Mouse (Mus musculus) small intestine, adult 2 months (tissue): ENCODE results near the gene Prmt8. TPM values are rescaled to one million over a fixed set of nuclear protein-coding genes. Genes with fewer than 3 reads are reported as not detected.

Experiments used
- H3K27ac ChIP-seq: fragments of 200-500 bp; 2 replicates; pipeline ENCODE4 v1.5.1; 2012; ENCODE audit warnings: low read depth, low read length, control low read depth, inconsistent platforms; ENCODE audit not compliant: insufficient read depth
- H3K27me3 ChIP-seq: fragments of 200-500 bp; 2 replicates; pipeline ENCODE4 v1.6.1; 2012; ENCODE audit warnings: mild to moderate bottlenecking, moderate library complexity, low read length, inconsistent platforms; ENCODE audit not compliant: control insufficient read depth, insufficient read depth
- H3K36me3 ChIP-seq: fragments of 200-500 bp; 2 replicates; pipeline ENCODE4 v1.6.1; 2012; ENCODE audit warnings: mild to moderate bottlenecking, low read length, control low read depth, inconsistent platforms; ENCODE audit not compliant: control insufficient read depth, insufficient read depth
- H3K4me1 ChIP-seq: fragments of 200-500 bp; 2 replicates; pipeline ENCODE4 v1.6.1; 2012; ENCODE audit warnings: low read length, inconsistent platforms, mixed read lengths; ENCODE audit not compliant: control insufficient read depth, insufficient read depth, insufficient read length
- H3K4me3 ChIP-seq: fragments of 200-500 bp; 2 replicates; pipeline ENCODE4 v1.5.1; 2012; ENCODE audit warnings: low read depth, mild to moderate bottlenecking, control low read depth, inconsistent platforms, low read length, moderate library complexity
- CTCF ChIP-seq: fragments of 200-500 bp; IDR thresholded peaks from 2 replicates; pipeline ENCODE4 v1.5.1; 2012; ENCODE audit warnings: low read depth, mild to moderate bottlenecking, control low read depth, inconsistent platforms, low read length, moderate library complexity, mixed read lengths; ENCODE audit not compliant: insufficient replicate concordance, insufficient read length; ENCODE audit errors: extremely low read depth
- POLR2A ChIP-seq: fragments of 200-500 bp; IDR thresholded peaks from 2 replicates; pipeline ENCODE4 v1.6.1; 2012; ENCODE audit warnings: low read depth, mild to moderate bottlenecking, control low read depth, inconsistent platforms, low read length, moderate library complexity
- WGBS: fragments of 180-500 bp; shearing (Covaris S2); methylation state at CpG from one replicate; pipeline ENCODE4 v1.1.7; 2018; 5-methylcytosine and 5-hydroxymethylcytosine counted together
- polyA plus RNA-seq: library from polyadenylated mRNA; depleted of rRNA; stranded (reverse); fragments of >200 nt; gene quantifications from 2 replicates; pipeline ENCODE4 v1.2.3, GENCODE M21; 2012

Gene Prmt8
- polyA plus RNA-seq, 1 experiment = 0.10 TPM

GRCm38 (mm10) chr6:127767706-127768493 lies 1.4 kb downstream of the Prmt8 start:
- no peak overlapping the region for H3K27ac ChIP-seq
- no peaks in the 10 kb centered on the region; the same call in 1 of the 2 replicates for H3K4me1 ChIP-seq
- no peak overlapping the region for H3K4me3 ChIP-seq
- no peaks in the 10 kb centered on the region for H3K36me3 ChIP-seq
- WGBS = 3% methylated on average over 49 of the region's 49 CpGs
- peaks cover 39% of the 10 kb centered on the region for H3K27me3 ChIP-seq
- TF ChIP-seq POLR2A (no peak), CTCF (no peak)

DNA sequence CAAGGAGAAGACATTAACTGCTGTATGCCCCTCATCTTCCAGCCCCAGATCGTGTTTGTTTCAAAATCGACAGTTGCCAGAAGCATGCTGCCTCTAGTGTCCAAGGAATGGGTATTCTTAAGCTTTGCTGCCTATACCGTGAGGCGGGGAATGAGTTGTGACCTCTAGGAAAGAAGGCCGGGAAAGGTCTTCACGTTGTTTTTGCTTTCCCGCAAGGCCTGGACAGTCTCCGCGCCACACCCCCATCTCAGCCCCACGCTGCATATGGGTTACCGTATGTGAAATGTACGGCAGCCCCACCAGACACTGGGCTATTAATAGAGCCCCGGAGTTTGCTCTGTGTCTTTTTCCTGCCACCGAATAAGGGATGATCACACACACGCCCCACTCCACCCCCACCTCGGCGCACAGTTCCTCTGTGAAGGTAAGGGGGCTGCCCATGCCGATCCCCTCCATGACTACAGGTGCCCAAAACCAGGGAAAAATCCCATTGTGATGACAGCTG lies 2.0 kb downstream of the Prmt8 start:
- Histone ChIP-seq H3K4me3 (no peak overlapping the region), H3K4me1 (no peaks in the 10 kb centered on the region; the same call in 1 of the 2 replicates), H3K27me3 (peaks cover 39% of the 10 kb centered on the region), H3K27ac (no peak overlapping the region), H3K36me3 (no peaks in the 10 kb centered on the region)
- 4% methylated on average over 18 of the region's 18 CpGs for WGBS
- TF ChIP-seq POLR2A (no peak), CTCF (no peak)

GRCm38 (mm10) chr6:127766641-127767200 lies 2.6 kb downstream of the Prmt8 start:
- H3K27ac ChIP-seq = no peak overlapping the region
- H3K4me3 ChIP-seq = no peak overlapping the region
- H3K4me1 ChIP-seq = no peaks in the 10 kb centered on the region; the same call in 1 of the 2 replicates
- TF ChIP-seq CTCF (no peak), POLR2A (no peak)
- WGBS = 5% methylated on average over 28 of the region's 28 CpGs
- H3K27me3 ChIP-seq = peaks cover 39% of the 10 kb centered on the region
- H3K36me3 ChIP-seq = no peaks in the 10 kb centered on the region

DNA sequence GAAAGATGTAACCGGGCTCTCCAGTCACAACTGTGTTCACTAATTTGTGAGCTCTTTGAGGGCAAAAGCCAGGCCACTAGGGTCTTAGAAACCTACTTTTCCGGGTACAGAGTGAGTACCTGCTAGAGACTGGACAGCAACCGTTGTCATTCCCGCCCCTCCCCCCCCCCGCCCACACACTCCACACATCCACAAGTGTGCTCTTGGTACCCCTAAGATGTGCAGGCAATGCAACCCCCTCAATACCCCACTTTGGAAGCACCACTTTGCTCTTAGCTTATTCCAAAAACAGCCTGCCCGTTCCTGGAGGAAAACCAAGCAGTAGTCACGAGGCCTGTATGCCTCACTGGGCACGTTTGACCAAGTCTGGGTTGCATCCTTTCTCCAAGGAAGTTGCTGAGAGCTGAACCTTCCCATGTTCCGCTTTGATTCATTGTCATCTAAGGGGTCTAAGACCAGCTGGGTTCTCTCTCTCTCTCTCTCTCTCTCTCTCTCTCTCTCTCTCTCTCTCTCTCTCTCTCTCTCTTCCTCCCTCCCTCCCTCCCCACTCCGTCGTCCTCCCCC lies 3.1 kb downstream of the Prmt8 start:
- TF ChIP-seq POLR2A (no peak), CTCF (no peak)
- Histone ChIP-seq H3K4me1 (no peaks in the 10 kb centered on the region; the same call in 1 of the 2 replicates), H3K4me3 (no peak overlapping the region), H3K27ac (no peak overlapping the region), H3K27me3 (peaks cover 39% of the 10 kb centered on the region), H3K36me3 (no peaks in the 10 kb centered on the region)
- 8% methylated on average over 9 of the region's 11 CpGs for WGBS

- TF ChIP-seq POLR2A (no peak), CTCF (no peak)
- Histone ChIP-seq H3K27ac (no peak overlapping the region), H3K36me3 (no peaks in the 10 kb centered on the region), H3K4me3 (no peak overlapping the region), H3K4me1 (no peaks in the 10 kb centered on the region; the same call in 1 of the 2 replicates), H3K27me3 (peaks cover 39% of the 10 kb centered on the region)
- 46% methylated on average over 5 of the region's 5 CpGs for WGBS
Observed at GRCm38 (mm10) chr6:127765573-127765972, 3.7 kb downstream of the Prmt8 start.

DNA sequence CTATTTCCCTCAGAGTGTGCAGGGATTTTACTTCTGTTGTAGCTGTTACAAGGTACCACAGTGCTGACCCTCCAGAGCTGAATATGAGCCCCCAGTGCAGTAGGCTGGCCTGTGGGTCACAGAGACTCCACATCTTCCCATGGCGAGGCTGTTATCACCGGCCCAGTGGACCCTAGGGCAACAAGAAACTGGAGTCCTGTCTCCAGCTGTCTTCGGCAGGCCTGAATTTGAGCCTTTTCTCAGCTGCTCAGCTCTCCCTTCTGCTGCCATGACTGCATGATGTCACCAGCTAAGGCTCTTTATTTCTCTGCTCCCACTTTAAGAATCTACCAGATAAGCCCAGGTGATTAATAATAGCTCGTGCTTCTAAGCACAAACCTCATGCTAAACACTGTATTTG lies 11.0 kb downstream of the Prmt8 start:
- Histone ChIP-seq H3K27ac (no peak overlapping the region), H3K4me3 (no peak overlapping the region), H3K27me3 (no peaks in the 10 kb centered on the region), H3K4me1 (no peaks in the 10 kb centered on the region), H3K36me3 (no peaks in the 10 kb centered on the region)
- TF ChIP-seq CTCF = no peak
- no peak for TF ChIP-seq POLR2A
- 55% methylated on average over 4 of the region's 4 CpGs for WGBS

DNA sequence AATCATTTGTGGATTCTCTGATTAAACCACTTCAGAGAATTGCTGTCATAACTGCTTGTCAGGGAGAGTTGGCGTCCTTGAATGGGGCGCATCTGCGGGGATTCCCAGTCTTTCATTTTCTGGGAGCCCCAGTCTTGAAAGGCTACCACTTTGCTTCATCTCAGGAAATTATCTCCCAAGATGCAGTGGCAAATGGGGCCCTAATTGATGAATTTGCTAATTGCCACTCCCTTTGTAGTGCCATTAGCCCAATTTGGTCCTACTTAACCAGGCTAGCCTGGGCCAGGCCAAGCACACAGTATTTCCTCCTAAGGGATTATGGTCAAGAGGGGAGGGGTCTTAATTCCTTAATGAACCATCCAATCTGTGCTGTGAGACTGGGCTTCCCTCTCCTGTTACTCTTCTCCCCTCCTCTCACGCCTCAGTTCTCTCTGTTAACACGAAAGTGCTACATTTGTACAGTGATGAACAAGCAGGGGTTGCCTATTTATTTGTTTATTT lies 11.6 kb downstream of the Prmt8 start:
- Histone ChIP-seq H3K27ac (no peak overlapping the region), H3K36me3 (no peaks in the 10 kb centered on the region), H3K4me3 (no peak overlapping the region), H3K27me3 (no peaks in the 10 kb centered on the region), H3K4me1 (no peaks in the 10 kb centered on the region)
- TF ChIP-seq CTCF (no peak), POLR2A (no peak)
- 86% methylated on average over 5 of the region's 5 CpGs for WGBS
